Mouse (Mus musculus) kidney, postnatal 0 days (tissue): ENCODE measurements at regions not wholly inside any gene's neighbourhood (a gene's known extent, or its start where the extent isn't known, plus 50 kb on each side); places are given as distances from the start of the nearest gene placed in this dataset.

Source experiments
- ATAC-seq: fragments of 200-750 bp; cut with Nextera tagmentation; replicated peaks from 2 replicates; pipeline ENCODE4 v1.8.0; 2017; ENCODE audit warnings: low read depth, moderate number of reproducible peaks, moderate TSS enrichment, moderate library complexity; ENCODE audit not compliant: low FRiP score
- DNase-seq: peaks from one replicate; pipeline ENCODE4 v3.0.0-alpha.2; 2016; ENCODE audit warnings: low spot score
- H3K27ac ChIP-seq: fragments of 300-500 bp; sonication (generic); 2 replicates; pipeline ENCODE4 v1.5.1; 2014; ENCODE audit warnings: mild to moderate bottlenecking
- H3K27me3 ChIP-seq: fragments of 300-500 bp; sonication (generic); 2 replicates; pipeline ENCODE4 v1.6.1; 2014; ENCODE audit warnings: low read length, mixed read lengths; ENCODE audit not compliant: insufficient read depth
- H3K36me3 ChIP-seq: fragments of 300-500 bp; sonication (generic); 2 replicates; pipeline ENCODE4 v1.6.1; 2014; ENCODE audit warnings: low read length, mixed read lengths; ENCODE audit not compliant: insufficient read depth
- H3K4me1 ChIP-seq: fragments of 300-500 bp; sonication (generic); replicated peaks from 2 replicates; pipeline ENCODE4 v1.6.1; 2014; ENCODE audit warnings: antibody characterized with exemption, low read length, mixed read lengths; ENCODE audit not compliant: insufficient read depth
- H3K4me2 ChIP-seq: fragments of 300-500 bp; sonication (generic); 2 replicates; pipeline ENCODE4 v1.6.1; 2014; ENCODE audit warnings: mild to moderate bottlenecking, low read length, moderate library complexity, mixed read lengths
- H3K4me3 ChIP-seq: fragments of 300-500 bp; sonication (generic); replicated peaks from 2 replicates; pipeline ENCODE4 v1.5.1; 2014; ENCODE audit warnings: low read depth, low read length
- H3K9ac ChIP-seq: fragments of 300-500 bp; sonication (generic); 2 replicates; pipeline ENCODE4 v1.6.1; 2014; ENCODE audit warnings: low read depth, low read length
- H3K9me3 ChIP-seq: fragments of 300-500 bp; sonication (generic); replicated peaks from 2 replicates; pipeline ENCODE4 v1.6.1; 2016; ENCODE audit warnings: low read length, inconsistent platforms, mixed read lengths
- CTCF ChIP-seq: IDR thresholded peaks from 2 replicates; pipeline ENCODE4 v1.5.1; 2016; ENCODE audit warnings: antibody characterized with exemption, low read depth, mild to moderate bottlenecking, moderate library complexity
- WGBS: fragments of 180-500 bp; shearing (Covaris S2); extraction: QIAGEN DNeasy Blood & Tissue Kit; methylation state at CpG from one replicate; pipeline ENCODE4 v1.1.7; 2014; 5-methylcytosine and 5-hydroxymethylcytosine counted together

DNA sequence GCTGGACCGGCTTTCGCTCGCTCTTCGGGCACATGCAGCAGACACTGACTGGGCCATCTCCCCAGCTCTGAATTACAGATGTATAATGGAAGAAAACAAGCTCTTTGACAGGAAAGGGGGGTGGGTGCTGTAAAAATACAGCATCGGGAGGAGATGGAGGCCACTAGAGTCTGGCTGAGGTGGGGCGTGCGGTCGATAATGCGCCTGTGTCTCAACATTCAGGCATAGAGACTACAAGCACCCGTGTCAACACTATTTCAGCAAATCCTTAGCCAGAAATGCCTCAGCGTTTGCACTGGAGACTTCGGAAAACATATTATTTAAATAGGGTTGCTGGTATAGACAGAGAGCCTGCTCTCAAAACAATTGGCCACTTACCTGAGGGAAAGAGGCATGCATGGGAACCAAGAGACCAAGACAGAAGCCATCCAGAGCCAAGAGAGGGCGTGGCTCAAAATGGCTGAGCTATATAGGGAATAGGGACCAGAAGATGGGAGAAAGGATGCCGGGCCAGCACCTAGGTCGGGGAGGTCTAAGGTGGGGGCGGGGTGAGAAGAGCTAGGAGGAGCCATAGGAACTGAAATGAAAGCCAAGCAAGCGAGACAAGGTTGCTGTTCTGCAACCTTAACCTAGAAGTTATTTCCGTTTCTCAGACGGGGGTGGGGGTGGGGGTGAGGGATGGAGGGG is 96.7 kb upstream of the Fam174b start:
- H3K4me1 ChIP-seq = no peaks in the 10 kb centered on the region
- no peak overlapping the region for H3K9ac ChIP-seq
- no peak overlapping the region for H3K4me3 ChIP-seq
- TF ChIP-seq CTCF = no peak
- H3K27me3 ChIP-seq = no peaks in the 10 kb centered on the region
- no peaks in the 10 kb centered on the region for H3K36me3 ChIP-seq
- no peak for DNase-seq
- no peaks in the 10 kb centered on the region for H3K9me3 ChIP-seq
- no peak overlapping the region for H3K27ac ChIP-seq
- H3K4me2 ChIP-seq = no peak overlapping the region
- 77% methylated on average over 19 of the region's 19 CpGs for WGBS
- no peak for ATAC-seq

DNA sequence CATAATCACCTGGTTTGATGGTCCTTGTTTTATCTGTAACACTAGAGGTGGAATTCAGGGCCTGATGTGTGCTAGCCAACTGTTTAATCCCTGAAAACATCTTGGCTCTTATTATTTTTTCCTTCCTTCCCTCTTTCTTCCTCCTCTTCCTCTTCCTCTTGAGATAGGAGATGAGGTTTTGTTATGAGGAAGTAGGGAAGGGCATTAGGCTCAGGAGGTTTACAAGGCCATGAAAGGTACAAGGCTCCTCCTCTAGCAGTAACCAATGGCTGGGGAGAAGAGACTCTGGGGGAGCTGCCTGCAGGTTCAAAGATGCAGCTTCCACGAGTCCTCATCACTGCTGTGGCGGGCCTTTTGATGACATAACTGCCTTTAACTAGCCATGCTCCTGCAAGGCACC is 98.6 kb upstream of the Chd2 start:
- no peak for TF ChIP-seq CTCF
- DNase-seq (no peak), ATAC-seq (no peak)
- H3K4me3 ChIP-seq = no peak overlapping the region
- no peaks in the 10 kb centered on the region for H3K9me3 ChIP-seq
- no peaks in the 10 kb centered on the region for H3K27me3 ChIP-seq
- WGBS = 48% methylated on average over 2 of the region's 2 CpGs
- no peak overlapping the region for H3K27ac ChIP-seq
- no peaks in the 10 kb centered on the region for H3K4me1 ChIP-seq
- no peak overlapping the region for H3K9ac ChIP-seq
- H3K4me2 ChIP-seq = no peak overlapping the region
- H3K36me3 ChIP-seq = no peaks in the 10 kb centered on the region

DNA sequence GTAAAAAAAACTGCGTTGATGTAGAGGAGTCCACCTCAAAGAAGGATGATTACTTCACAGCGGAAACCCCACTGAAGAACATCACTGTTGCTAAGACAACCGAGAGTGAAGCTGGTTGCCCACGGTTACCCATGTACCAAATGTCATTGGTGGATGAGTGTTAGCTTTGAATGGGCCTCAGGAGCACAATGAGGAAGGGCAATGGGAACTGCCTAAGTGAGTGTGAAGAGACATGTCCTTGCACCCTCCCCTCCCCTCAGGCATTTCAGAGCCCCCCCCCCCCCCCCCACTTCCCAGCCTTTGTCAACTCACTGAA is 96.1 kb upstream of the Chd2 start:
- H3K4me3 ChIP-seq = no peak overlapping the region
- no peaks in the 10 kb centered on the region for H3K4me1 ChIP-seq
- DNase-seq (no peak), ATAC-seq (no peak)
- H3K4me2 ChIP-seq = no peak overlapping the region
- H3K27me3 ChIP-seq = no peaks in the 10 kb centered on the region
- H3K9ac ChIP-seq = no peak overlapping the region
- WGBS = 63% methylated on average over 4 of the region's 4 CpGs
- no peak for TF ChIP-seq CTCF
- H3K9me3 ChIP-seq = no peaks in the 10 kb centered on the region
- H3K27ac ChIP-seq = no peak overlapping the region
- H3K36me3 ChIP-seq = no peaks in the 10 kb centered on the region

DNA sequence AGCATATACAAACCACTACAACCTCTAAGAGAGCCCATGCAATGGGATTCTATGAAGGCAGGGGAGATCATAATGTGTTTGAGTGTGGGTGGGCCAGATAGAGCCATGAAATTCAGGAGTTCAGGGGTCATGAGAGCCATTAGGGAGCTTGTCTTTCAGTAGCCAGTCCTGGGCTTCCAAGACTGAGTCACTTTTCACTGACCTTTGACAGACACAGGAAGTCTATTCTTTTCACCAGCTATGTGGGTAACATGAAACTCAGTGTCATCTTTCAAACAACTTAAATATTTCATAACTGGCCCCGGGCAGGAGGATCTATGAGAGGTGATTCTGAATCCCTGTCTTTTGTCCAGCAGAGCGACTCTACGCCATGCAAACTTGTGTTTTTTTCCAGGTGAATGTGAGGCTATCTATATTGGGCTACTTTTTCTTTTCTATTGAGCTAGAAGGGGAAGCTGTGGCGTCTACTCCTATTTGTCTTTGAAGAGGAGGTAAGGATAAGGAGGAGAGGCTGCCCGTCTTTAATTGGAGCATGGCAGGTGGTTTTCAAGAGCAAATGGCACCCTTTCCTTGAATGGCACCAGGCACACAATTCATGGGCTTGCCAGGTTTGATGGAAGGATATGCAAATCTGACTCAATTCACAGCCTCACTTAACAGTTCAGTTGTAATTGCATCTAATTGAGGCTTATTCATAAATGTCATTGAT is 95.6 kb upstream of the Chd2 start:
- Histone ChIP-seq H3K36me3 (no peaks in the 10 kb centered on the region), H3K4me3 (no peak overlapping the region), H3K27me3 (no peaks in the 10 kb centered on the region), H3K9ac (no peak overlapping the region), H3K4me2 (no peak overlapping the region), H3K4me1 (no peaks in the 10 kb centered on the region), H3K9me3 (no peaks in the 10 kb centered on the region), H3K27ac (no peak overlapping the region)
- DNase-seq (no peak), ATAC-seq (no peak)
- TF ChIP-seq CTCF = no peak
- WGBS = 62% methylated on average over 5 of the region's 5 CpGs

DNA sequence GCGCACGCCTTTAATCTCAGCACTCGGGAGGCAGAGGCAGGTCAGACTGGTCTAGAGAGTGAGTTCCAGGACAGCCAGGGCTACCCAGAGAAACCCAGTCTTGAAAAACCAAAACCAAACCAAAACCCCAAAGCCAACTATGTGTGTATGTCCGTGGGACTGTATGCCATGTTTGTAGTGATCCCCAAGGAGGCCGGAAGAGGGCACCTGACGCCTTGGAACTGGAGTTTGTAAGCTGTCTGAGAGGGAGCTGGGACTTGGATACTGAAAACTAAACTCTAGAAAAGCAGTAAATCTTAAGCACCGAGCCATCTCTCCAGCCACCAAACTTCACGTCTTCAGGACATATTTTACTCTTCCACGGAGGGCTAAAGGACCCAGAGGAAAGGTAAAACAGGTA is 93.8 kb upstream of the Chd2 start:
- DNase-seq (no peak), ATAC-seq (no peak)
- H3K36me3 ChIP-seq = no peaks in the 10 kb centered on the region
- H3K27ac ChIP-seq = no peak overlapping the region
- no peak overlapping the region for H3K4me2 ChIP-seq
- TF ChIP-seq CTCF = no peak
- no peak overlapping the region for H3K9ac ChIP-seq
- H3K4me1 ChIP-seq = no peaks in the 10 kb centered on the region
- no peaks in the 10 kb centered on the region for H3K9me3 ChIP-seq
- H3K4me3 ChIP-seq = no peak overlapping the region
- 93% methylated on average over 9 of the region's 9 CpGs for WGBS
- no peaks in the 10 kb centered on the region for H3K27me3 ChIP-seq

DNA sequence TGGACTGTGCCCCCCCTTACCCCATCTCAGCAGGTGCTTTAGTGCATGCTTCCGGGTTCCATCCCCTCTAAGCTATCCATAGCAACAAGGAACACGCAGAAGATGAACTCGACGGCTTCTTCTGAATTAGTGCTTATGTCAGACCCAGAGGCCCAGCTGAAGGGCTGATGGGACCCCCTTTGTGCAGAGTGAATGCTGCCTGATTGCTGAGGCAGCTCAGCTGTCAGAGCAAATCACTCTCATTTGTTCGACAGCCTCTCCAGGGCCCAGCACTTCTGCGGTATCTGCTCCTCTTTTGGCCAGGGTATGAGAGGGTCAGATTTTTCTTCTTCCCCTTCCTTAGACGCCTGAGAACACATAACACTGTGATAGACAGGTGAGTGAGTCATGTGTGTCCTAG is 89.2 kb upstream of the Chd2 start:
- ATAC-seq (no peak), DNase-seq (no peak)
- no peaks in the 10 kb centered on the region for H3K36me3 ChIP-seq

More for the DNA sequence above, 89.2 kb upstream of the Chd2 start:
- Histone ChIP-seq H3K9me3 (no peaks in the 10 kb centered on the region), H3K4me3 (no peak overlapping the region), H3K4me2 (no peak overlapping the region), H3K27ac (no peak overlapping the region), H3K27me3 (no peaks in the 10 kb centered on the region), H3K4me1 (peaks cover 5% of the 10 kb centered on the region; the same call in 1 of the 2 replicates), H3K9ac (no peak overlapping the region)
- WGBS = 74% methylated on average over 7 of the region's 7 CpGs
- no peak for TF ChIP-seq CTCF
